Mouse (Mus musculus) heart, postnatal 14 days (tissue): ENCODE results near the gene Ttll11. TPM values are rescaled to one million over a fixed set of nuclear protein-coding genes. Genes with fewer than 3 reads are reported as not detected.

Experiments used
- DNase-seq, 2 experiments: peaks; one replicate each; pipeline ENCODE4 v3.0.0; 2021 to 2022
- intact Hi-C: fragments of 180-260 bp; cut with DNase I; formaldehyde crosslinking; loops from one replicate; pipeline ENCODE4 v1.15.1; 2025
- total RNA-seq, 2 experiments: library from RNA; stranded (reverse); gene quantifications; 2 replicates each; pipeline ENCODE4 v1.2.3; 2021

The Ttll11 gene
- total RNA-seq, 2 experiments from 2014 or later, result 1.3 to 1.9 TPM

- intact Hi-C loops, result no loop called here
- no peak for DNase-seq
Observed at GRCm38 (mm10) chr2:35863284-35863683, 116.4 kb downstream of the Ttll11 start.

GRCm38 (mm10) chr2:35861185-35861584, 118.5 kb downstream of the Ttll11 start:
- intact Hi-C loops, result no loop called here
- no peak for DNase-seq

- no peak for DNase-seq
- intact Hi-C loops, result no loop called here
Observed at GRCm38 (mm10) chr2:35860394-35860744, 119.3 kb downstream of the Ttll11 start.

GRCm38 (mm10) chr2:35859708-35860393, 119.9 kb downstream of the Ttll11 start:
- DNase-seq, result no peak
- intact Hi-C loops, result no loop called here

- DNase-seq, result no peak
- intact Hi-C loops, result no loop called here
Observed at GRCm38 (mm10) chr2:35858281-35858680, 121.4 kb downstream of the Ttll11 start.

- intact Hi-C loops, result no loop called here
- no peak for DNase-seq
Observed at GRCm38 (mm10) chr2:35856901-35857300, 122.8 kb downstream of the Ttll11 start.

GRCm38 (mm10) chr2:35854877-35855276, 124.8 kb downstream of the Ttll11 start:
- DNase-seq, result no peak
- intact Hi-C loops, result no loop called here

- no peak for DNase-seq
- intact Hi-C loops, result no loop called here
Observed at GRCm38 (mm10) chr2:35852971-35853370, 126.7 kb downstream of the Ttll11 start.

- DNase-seq, result no peak
- intact Hi-C loops, result no loop called here
Observed at GRCm38 (mm10) chr2:35852164-35852509, 127.6 kb downstream of the Ttll11 start.

GRCm38 (mm10) chr2:35851420-35852163, 128.1 kb downstream of the Ttll11 start:
- intact Hi-C loops, result no loop called here
- DNase-seq, result peak in 1 of 2 experiments; percentile 22

GRCm38 (mm10) chr2:35849632-35850230, 130.0 kb downstream of the Ttll11 start:
- DNase-seq, result no peak
- intact Hi-C loops, result no loop called here

GRCm38 (mm10) chr2:35845611-35846504, 133.9 kb downstream of the Ttll11 start:
- peak in 1 of 2 experiments; percentile 22 for DNase-seq
- intact Hi-C loops, result no loop called here

- intact Hi-C loops, result no loop called here
- no peak for DNase-seq
Observed at GRCm38 (mm10) chr2:35843896-35844690, 135.6 kb downstream of the Ttll11 start.

- DNase-seq, result no peak
- intact Hi-C loops, result no loop called here
Observed at GRCm38 (mm10) chr2:35842780-35843474, 136.8 kb downstream of the Ttll11 start.

- no peak for DNase-seq
- intact Hi-C loops, result no loop called here
Observed at GRCm38 (mm10) chr2:35841841-35842420, 137.8 kb downstream of the Ttll11 start.

- intact Hi-C loops, result no loop called here
- DNase-seq, result peak; percentile 12 to 29
Observed at GRCm38 (mm10) chr2:35840956-35841816, 138.5 kb downstream of the Ttll11 start.

- intact Hi-C loops, result no loop called here
- no peak for DNase-seq
Observed at GRCm38 (mm10) chr2:35838751-35839479, 140.8 kb downstream of the Ttll11 start.
